Mouse (Mus musculus): ENCODE data around the gene Hoxb5. TPM values are rescaled to one million over a fixed set of nuclear protein-coding genes. Genes with fewer than 3 reads are reported as not detected.

The Hoxb5 gene
- polyA plus RNA-seq, 1 experiment = 0.22 TPM

- Histone ChIP-seq H3K4me1 (replicated peaks; ENCODE audit: control insufficient read depth, insufficient read depth, low read length) (peaks cover 5% of the 10 kb centered on the region), H3K27me3 (ENCODE audit: control insufficient read depth, insufficient read depth, low read length) (peaks cover 74% of the 10 kb centered on the region), H3K4me3 (ENCODE audit: control insufficient read depth, insufficient read depth, low read length) (no peak overlapping the region), H3K36me3 (ENCODE audit: control insufficient read depth, insufficient read depth, low read length) (no peaks in the 10 kb centered on the region), H3K27ac (ENCODE audit: control insufficient read depth, insufficient read depth, low read length) (no peak overlapping the region)
- no peak for DNase-seq
- TF ChIP-seq POLR2A (IDR thresholded peaks at IDR 0.05; ENCODE audit: control insufficient read depth, extremely low read depth, insufficient read depth, low read length, poor library complexity) (no peak), CTCF (IDR thresholded peaks at IDR 0.05; ENCODE audit: borderline replicate concordance, control insufficient read depth, extremely low read depth, insufficient read depth, low read length, poor library complexity) (peak; percentile 31; the same call in 1 of the 2 replicates)
- whole genome bisulfite sequencing = 2% methylated on average over 48 of the region's 49 CpGs
Observed at GRCm38 (mm10) chr11:96284041-96284749, 18.9 kb upstream of the Hoxb5 start.

DNA sequence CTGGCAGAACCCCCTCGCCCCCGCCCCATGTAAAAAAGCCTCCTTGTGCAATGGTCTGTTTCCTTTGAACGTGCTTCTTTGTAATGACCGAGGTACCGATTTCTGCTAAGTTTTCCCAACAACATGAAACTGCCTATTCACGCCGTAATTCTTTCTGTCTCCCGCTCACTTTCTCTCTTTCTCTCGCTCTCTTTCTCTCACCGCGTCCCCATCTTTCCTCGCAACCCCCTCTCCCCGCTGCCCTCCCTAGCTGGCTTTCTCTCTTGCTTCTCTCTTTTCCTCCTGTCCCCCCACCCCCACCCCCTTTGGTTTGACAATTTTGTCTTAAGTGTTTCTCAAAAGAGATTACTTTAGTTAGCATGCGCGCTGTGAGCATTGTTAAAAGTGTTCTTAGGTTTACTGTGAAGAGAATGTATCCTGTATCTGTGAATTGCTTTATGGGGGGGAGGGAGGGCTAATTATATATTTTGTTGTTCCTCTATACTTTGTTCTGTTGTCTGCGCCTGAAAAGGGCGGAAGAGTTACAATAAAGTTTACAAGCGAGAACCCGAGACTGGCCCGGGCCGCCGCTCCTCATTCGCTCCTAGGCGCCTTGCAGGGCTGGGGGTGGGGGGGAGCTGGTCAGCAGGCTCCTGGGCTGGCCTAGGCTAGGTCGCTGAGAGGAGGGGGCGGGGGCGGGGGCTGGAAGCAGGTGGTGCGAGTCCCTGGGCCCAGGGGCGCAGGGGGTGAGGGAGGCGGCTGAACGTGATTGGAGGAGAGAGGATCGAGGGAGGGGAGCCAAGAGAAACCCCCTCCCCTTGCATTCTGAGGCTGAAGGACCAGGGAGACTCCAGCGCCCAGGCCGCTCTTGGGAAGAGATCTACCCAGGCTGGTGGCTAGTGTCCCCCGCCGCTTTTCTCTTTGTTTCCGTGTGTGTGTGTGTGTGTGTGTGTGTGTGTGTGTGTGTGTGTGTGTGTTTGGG lies 18.1 kb upstream of the Hoxb5 start:
- Histone ChIP-seq H3K36me3 (ENCODE audit: control insufficient read depth, insufficient read depth, low read length) (no peaks in the 10 kb centered on the region), H3K4me1 (replicated peaks; ENCODE audit: control insufficient read depth, insufficient read depth, low read length) (peaks cover 5% of the 10 kb centered on the region), H3K27me3 (ENCODE audit: control insufficient read depth, insufficient read depth, low read length) (peaks cover 69% of the 10 kb centered on the region), H3K27ac (ENCODE audit: control insufficient read depth, insufficient read depth, low read length) (no peak overlapping the region), H3K4me3 (ENCODE audit: control insufficient read depth, insufficient read depth, low read length) (no peak overlapping the region)
- no peak for DNase-seq
- 10% methylated on average over 36 of the region's 37 CpGs for WGBS
- TF ChIP-seq CTCF (IDR thresholded peaks at IDR 0.05; ENCODE audit: borderline replicate concordance, control insufficient read depth, extremely low read depth, insufficient read depth, low read length, poor library complexity) = no peak; the same call in 1 of the 2 replicates
- TF ChIP-seq POLR2A (IDR thresholded peaks at IDR 0.05; ENCODE audit: control insufficient read depth, extremely low read depth, insufficient read depth, low read length, poor library complexity) = no peak

- H3K4me1 ChIP-seq (replicated peaks; ENCODE audit: control insufficient read depth, insufficient read depth, low read length) = peaks cover 5% of the 10 kb centered on the region
- WGBS = 5% methylated on average over 43 of the region's 43 CpGs
- TF ChIP-seq CTCF (IDR thresholded peaks at IDR 0.05; ENCODE audit: borderline replicate concordance, control insufficient read depth, extremely low read depth, insufficient read depth, low read length, poor library complexity) = no peak
- TF ChIP-seq POLR2A (IDR thresholded peaks at IDR 0.05; ENCODE audit: control insufficient read depth, extremely low read depth, insufficient read depth, low read length, poor library complexity) = no peak
- DNase-seq = no peak
- no peak within 1 kb of the TSS for H3K27ac ChIP-seq (ENCODE audit: control insufficient read depth, insufficient read depth, low read length)
- H3K36me3 ChIP-seq (ENCODE audit: control insufficient read depth, insufficient read depth, low read length) = no peaks in the 10 kb centered on the region
- no peak within 1 kb of the TSS for H3K4me3 ChIP-seq (ENCODE audit: control insufficient read depth, insufficient read depth, low read length)
- H3K27me3 ChIP-seq (ENCODE audit: control insufficient read depth, insufficient read depth, low read length) = peaks cover 66% of the 10 kb centered on the region
Observed at GRCm38 (mm10) chr11:96285771-96286738, 17.1 kb upstream of the Hoxb5 start, which contains the start of gene Hoxb7. Gene Hoxb7 (plus strand): TSS chr11:96286623.

- WGBS = 8% methylated on average over 55 of the region's 55 CpGs
- Histone ChIP-seq H3K27me3 (ENCODE audit: control insufficient read depth, insufficient read depth, low read length) (peaks cover 60% of the 10 kb centered on the region), H3K27ac (ENCODE audit: control insufficient read depth, insufficient read depth, low read length) (no peak overlapping the region), H3K36me3 (ENCODE audit: control insufficient read depth, insufficient read depth, low read length) (no peaks in the 10 kb centered on the region), H3K4me1 (replicated peaks; ENCODE audit: control insufficient read depth, insufficient read depth, low read length) (peaks cover 5% of the 10 kb centered on the region), H3K4me3 (ENCODE audit: control insufficient read depth, insufficient read depth, low read length) (no peak overlapping the region)
- no peak for DNase-seq
- TF ChIP-seq CTCF (IDR thresholded peaks at IDR 0.05; ENCODE audit: borderline replicate concordance, control insufficient read depth, extremely low read depth, insufficient read depth, low read length, poor library complexity) (no peak), POLR2A (IDR thresholded peaks at IDR 0.05; ENCODE audit: control insufficient read depth, extremely low read depth, insufficient read depth, low read length, poor library complexity) (no peak)
Observed at GRCm38 (mm10) chr11:96286739-96287385, 16.3 kb upstream of the Hoxb5 start.

- TF ChIP-seq CTCF (IDR thresholded peaks at IDR 0.05; ENCODE audit: borderline replicate concordance, control insufficient read depth, extremely low read depth, insufficient read depth, low read length, poor library complexity) (no peak), POLR2A (IDR thresholded peaks at IDR 0.05; ENCODE audit: control insufficient read depth, extremely low read depth, insufficient read depth, low read length, poor library complexity) (no peak)
- no peak overlapping the region for H3K27ac ChIP-seq (ENCODE audit: control insufficient read depth, insufficient read depth, low read length)
Observed at GRCm38 (mm10) chr11:96287411-96287810, 15.7 kb upstream of the Hoxb5 start.

More at GRCm38 (mm10) chr11:96287411-96287810, 15.7 kb upstream of the Hoxb5 start:
- Histone ChIP-seq H3K27me3 (ENCODE audit: control insufficient read depth, insufficient read depth, low read length) (peaks cover 57% of the 10 kb centered on the region), H3K4me1 (replicated peaks; ENCODE audit: control insufficient read depth, insufficient read depth, low read length) (peaks cover 5% of the 10 kb centered on the region), H3K36me3 (ENCODE audit: control insufficient read depth, insufficient read depth, low read length) (no peaks in the 10 kb centered on the region), H3K4me3 (ENCODE audit: control insufficient read depth, insufficient read depth, low read length) (no peak overlapping the region)
- 36% methylated on average over 9 of the region's 9 CpGs for WGBS
- no peak for DNase-seq
